Comparison of ENCODE assay signal across 9 mouse cellular contexts in genomic region chr17:72813419-72814315, GRCm38 (mm10). TPM values are rescaled to one million over a fixed set of nuclear protein-coding genes. Genes with fewer than 3 reads are reported as not detected.
DNase-seq lines count a peak whose midpoint lies in the region; ATAC-seq lines count a peak whose summit lies in the region.
"Had no signal": no experiment of that assay in that cellular context is flagged by ENCODE, and none has a peak within 500 bp of the region (broad histone marks: within the 10 kb centered on the region; RNA-seq: fewer than 3 reads in every experiment).

No protein-coding gene starts in this region.

- no peaks in the 10 kb centered on the region for H3K4me1 ChIP-seq in forebrain, embryonic 15.5 days
- H3K4me1 ChIP-seq in limb, embryonic 12.5 days (replicated peaks) = peaks cover 5% of the 10 kb centered on the region; the same call in 1 of the 2 replicates
- H3K4me1 ChIP-seq: stomach, embryonic 15.5 days had no signal

- 13% methylated on average over 12 of the region's 12 CpGs for WGBS in forebrain, embryonic 15.5 days
- 19% methylated on average over 12 of the region's 12 CpGs for WGBS in limb, embryonic 12.5 days

- H3K4me3 ChIP-seq in forebrain, embryonic 15.5 days = no peak overlapping the region
- H3K4me3 ChIP-seq in limb, embryonic 12.5 days (replicated peaks) = no peak overlapping the region
- H3K4me3 ChIP-seq: stomach, embryonic 15.5 days had no signal

- no peaks in the 10 kb centered on the region for H3K9me3 ChIP-seq in forebrain, embryonic 15.5 days
- H3K9me3 ChIP-seq in limb, embryonic 12.5 days = no peaks in the 10 kb centered on the region
- H3K9me3 ChIP-seq: stomach, embryonic 15.5 days had no signal

- no peak overlapping the region for H3K27ac ChIP-seq in forebrain, embryonic 15.5 days (replicated peaks)
- no peak overlapping the region for H3K27ac ChIP-seq in limb, embryonic 12.5 days
- H3K27ac ChIP-seq: stomach, embryonic 15.5 days had no signal

- no peak overlapping the region for H3K9ac ChIP-seq in forebrain, embryonic 15.5 days (replicated peaks)
- H3K9ac ChIP-seq in limb, embryonic 12.5 days (replicated peaks) = no peak overlapping the region
- H3K9ac ChIP-seq: stomach, embryonic 15.5 days had no signal

- peak; percentile 81 for ATAC-seq in forebrain, embryonic 15.5 days (replicated peaks)
- peak; percentile 56; the same call in 1 of the 2 replicates for ATAC-seq in limb, embryonic 12.5 days (ENCODE audit: insufficient number of reproducible peaks, insufficient read depth, low FRiP score, low TSS enrichment, low read depth)

- no peaks in the 10 kb centered on the region for H3K27me3 ChIP-seq in forebrain, embryonic 15.5 days
- H3K27me3 ChIP-seq in limb, embryonic 12.5 days = no peaks in the 10 kb centered on the region
- H3K27me3 ChIP-seq: stomach, embryonic 15.5 days had no signal

- H3K36me3 ChIP-seq in forebrain, embryonic 15.5 days = no peaks in the 10 kb centered on the region
- H3K36me3 ChIP-seq in limb, embryonic 12.5 days = no peaks in the 10 kb centered on the region
- H3K36me3 ChIP-seq: stomach, embryonic 15.5 days had no signal

- no peak overlapping the region for H3K4me2 ChIP-seq in forebrain, embryonic 15.5 days (replicated peaks)
- H3K4me2 ChIP-seq in limb, embryonic 12.5 days = no peak overlapping the region
- H3K4me2 ChIP-seq: stomach, embryonic 15.5 days had no signal

- DNase-seq in urinary bladder, postnatal 25 days (ENCODE audit: low spot score) = peak; percentile 55
- no peak for DNase-seq in urinary bladder, adult 18-20 months (ENCODE audit: low spot score in 2 of 2)
- peak; percentile 41 to 69 for DNase-seq in cerebellum, adult 18-20 months
- peak; percentile 68 for DNase-seq in kidney, adult 18-20 months
- DNase-seq in neural tube, embryonic 10.5 days (ENCODE audit: extremely low spot score, low spot score) = peak; percentile 59
- peak; percentile 24 to 68 for DNase-seq in thymus, postnatal 10 days (ENCODE audit: low spot score in 2 of 2)

RNA-seq across cellular contexts. Expression of gene Ypel5, which starts 22.6 kb away (rescaled TPM):
- polyA plus RNA-seq in forebrain, embryonic 15.5 days (2015; fragmentation: Nextera tagmentation; extraction: Ambion mirVana) = 105 and 114 TPM in 2 replicates
- 40.9 and 41.2 TPM in 2 replicates for polyA plus RNA-seq in limb, embryonic 12.5 days (2016; fragmentation: Nextera tagmentation; extraction: Ambion mirVana)

Comparison
In these comparisons a context has a peak if more than half of its experiments do, and no peak if none do; other contexts are left out.
1. DNase-seq: peak in urinary bladder, postnatal 25 days (single experiment), cerebellum, adult 18-20 months (2 of 2), kidney, adult 18-20 months (single experiment), neural tube, embryonic 10.5 days (single experiment) and thymus, postnatal 10 days (2 of 2); none in urinary bladder, adult 18-20 months (0 of 2).